Comparison of ENCODE assay signal across 9 mouse cellular contexts in the genomic region with DNA sequence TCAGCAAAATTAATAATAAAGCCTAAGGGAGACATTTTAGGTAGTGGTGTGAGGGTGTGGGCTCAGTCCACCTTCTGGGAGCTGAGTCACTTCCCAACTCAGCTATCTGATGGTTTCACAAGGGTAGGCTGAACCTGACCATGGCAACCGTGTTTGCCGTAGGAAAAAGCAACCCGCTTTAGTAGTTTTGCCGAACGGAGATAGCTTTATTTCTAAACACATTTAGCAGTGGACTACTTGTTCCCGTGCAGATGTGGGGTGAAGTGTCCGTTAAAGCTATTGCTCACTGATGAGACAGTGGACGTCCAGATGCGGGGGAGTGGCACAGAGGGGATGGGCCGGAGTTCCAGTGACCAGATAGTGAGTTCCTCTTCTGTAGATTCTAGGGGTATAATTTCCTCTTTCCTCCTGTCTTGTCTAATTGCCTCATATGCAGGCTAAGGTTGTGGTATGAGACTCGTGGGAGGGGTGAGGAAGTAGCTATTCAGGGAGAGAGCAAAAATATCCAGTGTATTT.
DNase-seq lines count a peak whose midpoint lies in the region; ATAC-seq lines count a peak whose summit lies in the region.
"Had no signal": no experiment of that assay in that cellular context is flagged by ENCODE, and none has a peak within 500 bp of the region (broad histone marks: within the 10 kb centered on the region; RNA-seq: fewer than 3 reads in every experiment).

No protein-coding gene starts in this region.

- peaks cover 88% of the 10 kb centered on the region for H3K4me1 ChIP-seq in liver, embryonic 15.5 days (replicated peaks)
- peaks cover 22% of the 10 kb centered on the region for H3K4me1 ChIP-seq in stomach, embryonic 16.5 days (ENCODE audit: control insufficient read depth, insufficient read depth, low read length)
- H3K4me1 ChIP-seq: midbrain, embryonic 13.5 days had no signal

- H3K36me3 ChIP-seq in liver, embryonic 15.5 days (replicated peaks) = no peaks in the 10 kb centered on the region
- H3K36me3 ChIP-seq in stomach, embryonic 16.5 days (ENCODE audit: control insufficient read depth, insufficient read depth, low read length) = no peaks in the 10 kb centered on the region
- H3K36me3 ChIP-seq: midbrain, embryonic 13.5 days had no signal

- H3K9me3 ChIP-seq in liver, embryonic 15.5 days (replicated peaks) = no peaks in the 10 kb centered on the region
- H3K9me3 ChIP-seq in stomach, embryonic 16.5 days (replicated peaks; ENCODE audit: control insufficient read depth, low read length) = no peaks in the 10 kb centered on the region
- H3K9me3 ChIP-seq: midbrain, embryonic 13.5 days had no signal

- no peaks in the 10 kb centered on the region for H3K27me3 ChIP-seq in liver, embryonic 15.5 days
- no peaks in the 10 kb centered on the region for H3K27me3 ChIP-seq in stomach, embryonic 16.5 days (ENCODE audit: control insufficient read depth, insufficient read depth, low read length)
- H3K27me3 ChIP-seq: midbrain, embryonic 13.5 days had no signal

- ATAC-seq in granulocyte monocyte progenitor cell, adult 5-6 weeks (replicated peaks; ENCODE audit: poor library complexity, severe bottlenecking) = peak; percentile 92
- peak; percentile 78 for ATAC-seq in liver, embryonic 15.5 days (ENCODE audit: insufficient read depth)
- no peak for ATAC-seq in stomach, embryonic 16.5 days (ENCODE audit: insufficient read depth, low FRiP score)
- ATAC-seq: midbrain, embryonic 13.5 days had no signal

- DNase-seq in right cerebral cortex, adult 2 months (ENCODE audit: low spot score in 2 of 2) = peak; percentile 10 to 18
- no peak for DNase-seq in right cerebral cortex, postnatal 25 days
- DNase-seq in urinary bladder, postnatal 36 days (ENCODE audit: low spot score in 2 of 2) = no peak
- DNase-seq in adipocyte (ENCODE audit: low spot score) = no peak
- DNase-seq: kidney, postnatal 25 days had no signal

- 10% methylated on average over 11 of the region's 11 CpGs for WGBS in liver, embryonic 15.5 days (ENCODE audit: insufficient replicate concordance)
- WGBS in stomach, embryonic 16.5 days = 57% methylated on average over 11 of the region's 11 CpGs

- peak overlapping the region; percentile 53 for H3K4me3 ChIP-seq in liver, embryonic 15.5 days (replicated peaks)
- H3K4me3 ChIP-seq in stomach, embryonic 16.5 days (replicated peaks; ENCODE audit: low read length) = no peak overlapping the region
- H3K4me3 ChIP-seq: midbrain, embryonic 13.5 days had no signal

- peak overlapping the region; percentile 92 for H3K27ac ChIP-seq in liver, embryonic 15.5 days (replicated peaks)
- no peak overlapping the region for H3K27ac ChIP-seq in stomach, embryonic 16.5 days (ENCODE audit: low read length)
- H3K27ac ChIP-seq: midbrain, embryonic 13.5 days had no signal

- peak overlapping the region; percentile 83 for H3K4me2 ChIP-seq in liver, embryonic 15.5 days
- peak overlapping the region; percentile 38 for H3K4me2 ChIP-seq in stomach, embryonic 16.5 days (ENCODE audit: low read depth, low read length)

- H3K9ac ChIP-seq in liver, embryonic 15.5 days = peak overlapping the region; percentile 62
- H3K9ac ChIP-seq in stomach, embryonic 16.5 days (ENCODE audit: low read length) = no peak overlapping the region
- H3K9ac ChIP-seq: midbrain, embryonic 13.5 days had no signal

Comparison
In these comparisons a context has a peak if more than half of its experiments do, and no peak if none do; other contexts are left out.
1. DNase-seq: peak in right cerebral cortex, adult 2 months (2 of 2); none in right cerebral cortex, postnatal 25 days (single experiment), urinary bladder, postnatal 36 days (0 of 2) and adipocyte (single experiment).